Mouse (Mus musculus): ENCODE data around the gene Mknk1. TPM values are rescaled to one million over a fixed set of nuclear protein-coding genes. Genes with fewer than 3 reads are reported as not detected.
A peak's percentile ranks its signal among the peaks of the same experiment; 100 is the strongest.

The Mknk1 gene
- total RNA-seq, 2 experiments from 2014 or later = 36.3 to 44.5 TPM

GRCm38 (mm10) chr4:115890553-115890952 is 51.6 kb downstream of the Mknk1 start, which contains the start of gene 6430628N08Rik:
6430628N08Rik (plus strand) TSS chr4:115890665.
- no peak for DNase-seq

- DNase-seq = no peak
Observed at GRCm38 (mm10) chr4:115894281-115894680, 55.3 kb downstream of the Mknk1 start.

- DNase-seq = peak; percentile 7 to 18
Observed at GRCm38 (mm10) chr4:115897901-115898631, 59.1 kb downstream of the Mknk1 start.

- DNase-seq = peak; percentile 76 to 84
Observed at GRCm38 (mm10) chr4:115902816-115903215, 63.8 kb downstream of the Mknk1 start.

- no peak for DNase-seq
Observed at GRCm38 (mm10) chr4:115904375-115904774, 65.4 kb downstream of the Mknk1 start.

- no peak for DNase-seq
Observed at GRCm38 (mm10) chr4:115905701-115906100, 66.7 kb downstream of the Mknk1 start.

GRCm38 (mm10) chr4:115906791-115907190 is 67.8 kb downstream of the Mknk1 start:
- DNase-seq = no peak

- DNase-seq = peak in 1 of 2 experiments; percentile 9
Observed at GRCm38 (mm10) chr4:115907994-115908393, 69.0 kb downstream of the Mknk1 start.

- DNase-seq = peak; percentile 15 to 29
Observed at GRCm38 (mm10) chr4:115908641-115909040, 69.6 kb downstream of the Mknk1 start.

GRCm38 (mm10) chr4:115911586-115911985 is 72.6 kb downstream of the Mknk1 start:
- DNase-seq = no peak

GRCm38 (mm10) chr4:115919911-115920310 is 80.9 kb downstream of the Mknk1 start:
- no peak for DNase-seq

- DNase-seq = no peak
Observed at GRCm38 (mm10) chr4:115922688-115923087, 83.7 kb downstream of the Mknk1 start.

- no peak for DNase-seq
Observed at GRCm38 (mm10) chr4:115923262-115923880, 84.4 kb downstream of the Mknk1 start.

GRCm38 (mm10) chr4:115927637-115928036 is 88.6 kb downstream of the Mknk1 start:
- DNase-seq = no peak

Other genes with a start within 250 kb of the Mknk1 start
- not detected for gene Cyp4a32, start 238.2 kb upstream of the Mknk1 start, total RNA-seq (2021)
- gene Cyp4b1, start 191.5 kb upstream of the Mknk1 start, total RNA-seq (2021) = 10 to 100 TPM; 28.1 to 37.1 TPM
- gene Efcab14, start 101.5 kb upstream of the Mknk1 start, total RNA-seq (2021) = 10 to 100 TPM; 83.1 to 89.1 TPM
- 1 to 10 TPM; 2.4 to 3.2 TPM for gene Tex38, start 58.2 kb upstream of the Mknk1 start, total RNA-seq (2021)
- gene Atpaf1, start 54.4 kb upstream of the Mknk1 start, total RNA-seq (2021) = 10 to 100 TPM; 49.8 to 57.1 TPM
- gene Mob3c, start 11.1 kb upstream of the Mknk1 start, total RNA-seq (2021) = 10 to 100 TPM; 14.9 to 16.7 TPM
- gene Kncn, start 45.2 kb downstream of the Mknk1 start, total RNA-seq (2021) = not detected
- not detected for gene 6430628N08Rik, start 51.5 kb downstream of the Mknk1 start, total RNA-seq (2021)
- gene Dmbx1, start 100.7 kb downstream of the Mknk1 start, total RNA-seq (2021) = not detected
- gene Faah, start 178.7 kb downstream of the Mknk1 start, total RNA-seq (2021) = 1 to 10 TPM; 2.6 to 3.4 TPM
- 10 to 100 TPM; 30.5 to 34.6 TPM for gene Nsun4, start 214.7 kb downstream of the Mknk1 start, total RNA-seq (2021)
- gene Uqcrh, start 235.9 kb downstream of the Mknk1 start, total RNA-seq (2021) = 100 to 1,000 TPM; 612 to 614 TPM
- gene Lrrc41, start 236.1 kb downstream of the Mknk1 start, total RNA-seq (2021) = 10 to 100 TPM; 66.1 to 72.7 TPM

Measured in adrenal gland, postnatal 36 days (tissue).